Mouse (Mus musculus): Measurements from ENCODE around the gene Mkrn1. TPM values are rescaled to one million over a fixed set of nuclear protein-coding genes. Genes with fewer than 3 reads are reported as not detected.
A peak's percentile ranks its signal among the peaks of the same experiment; 100 is the strongest.
"Not testable (repeated sequence)": the region's sequence is repeated elsewhere in the genome, so short reads cannot be mapped to it uniquely, and the experiment has no call there.

Gene Mkrn1
- polyA plus RNA-seq, 1 experiment from 2014 or later: 116 TPM

GRCm38 (mm10) chr6:39395916-39396315, 24.3 kb downstream of the Mkrn1 start:
- no peak overlapping the region for H3K4me3 ChIP-seq
- no peak for DNase-seq (ENCODE audit: low spot score)
- 90% methylated on average over 4 of the region's 4 CpGs for WGBS
- no peaks in the 10 kb centered on the region for H3K4me1 ChIP-seq (replicated peaks)
- H3K9me3 ChIP-seq: no peaks in the 10 kb centered on the region
- peaks cover 78% of the 10 kb centered on the region for H3K36me3 ChIP-seq
- no peaks in the 10 kb centered on the region for H3K27me3 ChIP-seq (ENCODE audit: insufficient read depth, poor library complexity, severe bottlenecking)
- H3K27ac ChIP-seq: no peak overlapping the region

DNA sequence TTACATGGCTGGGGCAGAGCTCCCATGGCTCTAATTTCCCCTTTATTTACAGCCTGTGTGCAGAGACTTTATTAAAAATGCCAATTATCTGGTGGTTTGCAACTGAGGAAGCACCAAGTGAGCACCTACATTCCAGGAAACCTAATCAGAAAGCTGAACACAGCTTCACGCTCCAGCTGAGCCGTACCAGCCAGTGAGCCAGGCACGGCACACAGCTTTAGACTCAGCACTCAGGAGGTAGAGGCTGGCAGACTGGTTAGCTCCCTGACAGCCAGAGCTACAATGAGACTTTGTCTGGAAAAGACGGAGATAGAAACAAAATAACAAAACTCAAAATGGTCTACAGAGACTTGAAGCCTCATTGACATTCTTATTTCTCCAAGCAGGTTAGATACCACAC, 24.8 kb downstream of the Mkrn1 start:
- DNase-seq (ENCODE audit: low spot score): no peak
- 83% methylated on average over 4 of the region's 4 CpGs for WGBS

DNA sequence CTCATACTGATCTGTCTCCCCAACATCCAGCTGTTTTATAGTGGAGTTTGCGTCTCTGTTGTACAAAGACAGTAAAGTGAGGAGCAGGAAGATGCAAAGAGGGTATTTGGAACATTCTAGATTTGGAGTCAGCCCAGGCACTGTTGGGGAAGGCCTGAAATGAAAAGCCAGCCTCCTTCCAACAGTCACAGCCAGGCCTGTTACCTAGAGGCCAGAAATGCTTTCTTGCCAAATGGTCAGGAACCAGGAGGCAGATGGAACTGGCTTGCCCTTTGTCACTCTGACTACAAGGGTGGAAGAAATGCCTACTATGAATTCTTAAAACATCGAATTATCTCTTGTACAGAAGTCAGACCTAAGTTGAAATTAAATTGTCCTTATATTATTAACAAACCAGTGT, 30.3 kb downstream of the Mkrn1 start:
- no peaks in the 10 kb centered on the region for H3K9me3 ChIP-seq
- DNase-seq (ENCODE audit: low spot score): no peak
- no peaks in the 10 kb centered on the region for H3K27me3 ChIP-seq (ENCODE audit: insufficient read depth, poor library complexity, severe bottlenecking)
- H3K36me3 ChIP-seq: peaks cover 43% of the 10 kb centered on the region
- H3K4me1 ChIP-seq (replicated peaks): no peaks in the 10 kb centered on the region
- 95% methylated on average over 2 of the region's 2 CpGs for WGBS
- no peak overlapping the region for H3K27ac ChIP-seq
- no peak overlapping the region for H3K4me3 ChIP-seq

More for the DNA sequence above, 24.8 kb downstream of the Mkrn1 start:
- Histone ChIP-seq H3K27me3 (ENCODE audit: insufficient read depth, poor library complexity, severe bottlenecking) (no peaks in the 10 kb centered on the region), H3K9me3 (no peaks in the 10 kb centered on the region), H3K4me3 (no peak overlapping the region), H3K27ac (no peak overlapping the region), H3K36me3 (peaks cover 77% of the 10 kb centered on the region), H3K4me1 (replicated peaks) (no peaks in the 10 kb centered on the region)

DNA sequence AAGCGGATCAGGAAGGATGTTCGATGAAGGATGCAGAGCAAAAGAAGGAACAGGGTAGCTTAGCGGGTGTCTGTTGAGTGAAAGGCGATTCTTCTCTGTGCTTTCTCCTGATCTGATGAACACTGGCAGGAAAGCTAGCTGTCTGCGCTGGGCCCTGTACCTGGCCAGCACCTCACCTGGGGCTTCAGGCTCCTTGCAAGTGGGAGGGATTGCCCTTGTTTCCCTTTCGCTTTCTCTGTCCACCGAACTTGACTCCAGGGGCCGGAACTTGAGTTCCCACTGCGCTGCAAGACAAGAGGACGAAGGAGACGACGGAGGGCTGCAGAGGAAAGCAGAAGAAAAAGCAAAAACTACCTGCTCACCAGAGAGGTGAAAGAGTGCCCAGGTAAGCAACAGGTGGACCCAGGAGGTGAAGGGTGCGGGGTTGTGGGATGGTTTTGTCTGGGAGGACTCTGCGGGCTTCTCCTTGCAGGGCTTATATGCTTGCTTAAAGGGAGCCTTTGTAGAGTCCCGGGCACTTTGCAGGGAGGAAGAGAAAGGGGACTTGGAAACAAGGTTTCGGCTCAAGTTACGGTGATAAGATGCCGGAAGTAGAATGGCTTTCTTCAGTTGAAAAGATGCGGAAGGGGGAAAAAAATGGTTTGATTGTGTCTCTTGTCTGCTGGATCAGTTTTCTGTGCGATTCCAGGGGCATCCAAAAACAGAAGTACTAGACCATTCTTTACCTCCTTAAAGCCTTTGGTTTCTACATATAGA, 39.0 kb downstream of the Mkrn1 start, which contains the start of gene Rab19:
Rab19 (plus strand) TSS at position 51 of the 756 bp plus-strand sequence.
- peak within 1 kb of the TSS; percentile 48 for H3K4me3 ChIP-seq
- H3K4me1 ChIP-seq (replicated peaks): peaks cover 26% of the 10 kb centered on the region
- DNase-seq (ENCODE audit: low spot score): peak; percentile 36
- peaks cover 28% of the 10 kb centered on the region for H3K27me3 ChIP-seq (ENCODE audit: insufficient read depth, poor library complexity, severe bottlenecking)
- H3K9me3 ChIP-seq: no peaks in the 10 kb centered on the region
- WGBS: 7% methylated on average over 20 of the region's 20 CpGs
- H3K36me3 ChIP-seq: no peaks in the 10 kb centered on the region
- H3K27ac ChIP-seq: peak within 1 kb of the TSS; percentile 75

DNA sequence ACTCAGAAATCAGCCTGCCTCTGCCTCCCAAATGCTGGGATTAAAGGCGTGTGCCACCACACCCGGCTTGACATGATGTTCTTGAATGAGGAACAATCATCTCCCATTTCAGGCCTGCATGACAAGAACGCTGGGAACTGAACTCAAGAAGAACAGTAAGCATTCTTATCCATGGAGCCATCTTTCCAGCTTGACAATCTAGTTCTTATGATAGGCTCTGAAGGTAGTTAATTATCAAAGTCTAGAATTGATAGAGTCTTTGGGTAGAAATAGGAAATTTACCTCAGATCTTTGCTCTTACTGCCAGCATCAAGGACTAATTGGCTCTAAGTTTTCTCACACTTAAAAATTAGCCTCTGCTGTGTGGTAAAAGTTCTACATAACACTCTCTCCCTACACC, 40.0 kb downstream of the Mkrn1 start:
- Histone ChIP-seq H3K9me3 (no peaks in the 10 kb centered on the region), H3K36me3 (no peaks in the 10 kb centered on the region), H3K4me1 (replicated peaks) (peaks cover 33% of the 10 kb centered on the region), H3K4me3 (no peak overlapping the region), H3K27me3 (ENCODE audit: insufficient read depth, poor library complexity, severe bottlenecking) (peaks cover 28% of the 10 kb centered on the region), H3K27ac (no peak overlapping the region)
- 88% methylated on average over 3 of the region's 3 CpGs for WGBS
- no peak for DNase-seq (ENCODE audit: low spot score)

DNA sequence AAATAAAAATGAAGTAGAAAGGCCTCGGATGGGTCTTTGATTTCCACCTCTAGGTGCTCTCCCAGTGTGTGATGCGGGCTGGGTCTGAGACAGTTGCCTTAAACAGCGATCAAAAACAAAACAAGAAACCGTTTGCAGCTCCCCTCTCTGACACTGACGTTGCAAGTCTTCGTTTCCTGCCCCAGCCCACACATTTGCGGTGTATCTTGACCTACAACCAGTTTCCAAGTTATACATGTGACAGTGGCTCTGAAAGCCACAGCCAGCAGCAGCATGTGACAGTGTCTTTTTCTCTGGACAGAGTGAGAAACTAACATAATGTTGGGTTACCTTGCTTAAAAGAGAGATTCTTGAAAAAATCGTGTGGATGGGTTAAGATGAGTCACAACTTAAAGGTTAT, 40.5 kb downstream of the Mkrn1 start:
- WGBS: 79% methylated on average over 8 of the region's 8 CpGs
- Histone ChIP-seq H3K4me3 (no peak overlapping the region), H3K36me3 (peaks cover 3% of the 10 kb centered on the region), H3K27ac (no peak overlapping the region), H3K9me3 (no peaks in the 10 kb centered on the region), H3K4me1 (replicated peaks) (peaks cover 33% of the 10 kb centered on the region), H3K27me3 (ENCODE audit: insufficient read depth, poor library complexity, severe bottlenecking) (peaks cover 28% of the 10 kb centered on the region)
- no peak for DNase-seq (ENCODE audit: low spot score)

DNA sequence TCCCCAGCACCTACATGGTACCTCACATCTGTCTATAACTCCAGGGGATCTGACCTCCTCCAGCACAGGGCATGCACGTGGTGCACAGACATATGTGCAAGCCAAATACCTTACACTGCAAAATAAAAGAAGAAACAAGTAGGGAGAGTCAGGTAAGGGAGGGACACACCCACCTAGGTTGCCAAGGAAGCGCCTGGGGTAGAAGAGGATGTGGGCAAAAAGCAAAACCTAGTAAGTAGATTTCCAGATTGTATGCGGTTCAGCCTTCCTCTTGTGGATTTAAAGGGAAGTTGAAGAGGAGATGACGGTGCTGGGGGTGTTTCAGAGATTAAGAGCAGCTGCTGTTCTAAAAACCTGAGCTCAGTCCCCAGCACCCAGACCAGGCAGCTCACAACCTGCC, 41.0 kb downstream of the Mkrn1 start:
- DNase-seq (ENCODE audit: low spot score): no peak
- 63% methylated on average over 4 of the region's 4 CpGs for WGBS
- H3K9me3 ChIP-seq: no peaks in the 10 kb centered on the region
- H3K4me1 ChIP-seq (replicated peaks): peaks cover 33% of the 10 kb centered on the region
- peaks cover 28% of the 10 kb centered on the region for H3K27me3 ChIP-seq (ENCODE audit: insufficient read depth, poor library complexity, severe bottlenecking)
- H3K27ac ChIP-seq: no peak overlapping the region
- H3K4me3 ChIP-seq: no peak overlapping the region
- peaks cover 8% of the 10 kb centered on the region for H3K36me3 ChIP-seq

GRCm38 (mm10) chr6:39378161-39378835, 42.0 kb downstream of the Mkrn1 start:
- WGBS: 81% methylated on average over 13 of the region's 13 CpGs

GRCm38 (mm10) chr6:39377311-39377827, 42.9 kb downstream of the Mkrn1 start, which contains the start of gene Slc37a3:
Gene Slc37a3 (minus strand): TSS chr6:39377675.
- Histone ChIP-seq H3K4me1 (replicated peaks) (peaks cover 42% of the 10 kb centered on the region), H3K27me3 (ENCODE audit: insufficient read depth, poor library complexity, severe bottlenecking) (peaks cover 28% of the 10 kb centered on the region), H3K9me3 (no peaks in the 10 kb centered on the region), H3K4me3 (peak within 1 kb of the TSS; percentile 90), H3K36me3 (peaks cover 16% of the 10 kb centered on the region), H3K27ac (peak within 1 kb of the TSS; percentile 94)
- under 1% methylated on average over 43 of the region's 43 CpGs for WGBS
- DNase-seq (ENCODE audit: low spot score): peak; percentile 88

More at GRCm38 (mm10) chr6:39378161-39378835, 42.0 kb downstream of the Mkrn1 start:
- Histone ChIP-seq H3K27me3 (ENCODE audit: insufficient read depth, poor library complexity, severe bottlenecking) (peaks cover 28% of the 10 kb centered on the region), H3K4me1 (replicated peaks) (peaks cover 34% of the 10 kb centered on the region), H3K36me3 (peaks cover 16% of the 10 kb centered on the region)
- not testable (repeated sequence) for H3K9me3 ChIP-seq; H3K27ac ChIP-seq; H3K4me3 ChIP-seq; DNase-seq (ENCODE audit: low spot score)

- no peaks in the 10 kb centered on the region for H3K9me3 ChIP-seq
- H3K27ac ChIP-seq: peak overlapping the region; percentile 94
- no peak for DNase-seq (ENCODE audit: low spot score)
- peaks cover 16% of the 10 kb centered on the region for H3K36me3 ChIP-seq
- H3K4me1 ChIP-seq (replicated peaks): peaks cover 36% of the 10 kb centered on the region
- H3K27me3 ChIP-seq (ENCODE audit: insufficient read depth, poor library complexity, severe bottlenecking): peaks cover 28% of the 10 kb centered on the region
- H3K4me3 ChIP-seq: peak overlapping the region; percentile 90
- 25% methylated on average over 9 of the region's 9 CpGs for WGBS
Observed at GRCm38 (mm10) chr6:39376775-39377174, 43.5 kb downstream of the Mkrn1 start.

- 83% methylated on average over 4 of the region's 4 CpGs for WGBS
- Histone ChIP-seq H3K27me3 (ENCODE audit: insufficient read depth, poor library complexity, severe bottlenecking) (no peaks in the 10 kb centered on the region), H3K9me3 (no peaks in the 10 kb centered on the region), H3K36me3 (peaks cover 21% of the 10 kb centered on the region), H3K27ac (no peak overlapping the region), H3K4me3 (no peak overlapping the region), H3K4me1 (replicated peaks) (peaks cover 27% of the 10 kb centered on the region)
- no peak for DNase-seq (ENCODE audit: low spot score)
Observed at GRCm38 (mm10) chr6:39373301-39373955, 46.8 kb downstream of the Mkrn1 start.

GRCm38 (mm10) chr6:39372727-39373126, 47.5 kb downstream of the Mkrn1 start:
- DNase-seq (ENCODE audit: low spot score): no peak
- Histone ChIP-seq H3K27me3 (ENCODE audit: insufficient read depth, poor library complexity, severe bottlenecking) (no peaks in the 10 kb centered on the region), H3K9me3 (no peaks in the 10 kb centered on the region), H3K4me3 (no peak overlapping the region), H3K27ac (peak overlapping the region; percentile 6; the same call in 1 of the 2 replicates), H3K36me3 (peaks cover 25% of the 10 kb centered on the region), H3K4me1 (replicated peaks) (peaks cover 27% of the 10 kb centered on the region)
- 74% methylated on average over 7 of the region's 7 CpGs for WGBS

Data from hindbrain, embryonic 10.5 days (tissue).